Mouse (Mus musculus) forebrain, embryonic 14.5 days (tissue): ENCODE results near the gene Rps6ka6. TPM values are rescaled to one million over a fixed set of nuclear protein-coding genes. Genes with fewer than 3 reads are reported as not detected.
A peak's percentile ranks its signal among the peaks of the same experiment; 100 is the strongest.

Experiments
- ATAC-seq: fragments of 200-750 bp; cut with Nextera tagmentation; 2 replicates; pipeline ENCODE4 v1.8.0; 2017; ENCODE audit warnings: mild to moderate bottlenecking, moderate library complexity
- DNase-seq: peaks from one replicate; pipeline ENCODE4 v3.0.0-alpha.2; 2015; ENCODE audit warnings: low spot score
- H3K27ac ChIP-seq: fragments of 300-500 bp; sonication (generic); 2 replicates; pipeline ENCODE4 v1.5.1; 2014; ENCODE audit warnings: low read depth, mild to moderate bottlenecking, control low read depth, low read length, moderate library complexity
- H3K27me3 ChIP-seq: fragments of 300-500 bp; sonication (generic); replicated peaks from 2 replicates; pipeline ENCODE4 v1.6.1; 2014; ENCODE audit warnings: low read length, control low read depth, mixed read lengths; ENCODE audit not compliant: control insufficient read depth, insufficient read depth
- H3K36me3 ChIP-seq: fragments of 300-500 bp; sonication (generic); 2 replicates; pipeline ENCODE4 v1.6.1; 2014; ENCODE audit warnings: low read length, control low read depth; ENCODE audit not compliant: control insufficient read depth, insufficient read depth
- H3K4me1 ChIP-seq: fragments of 300-500 bp; sonication (generic); 2 replicates; pipeline ENCODE4 v1.6.1; 2014; ENCODE audit warnings: antibody characterized with exemption, low read length, control low read depth; ENCODE audit not compliant: control insufficient read depth, insufficient read depth
- H3K4me2 ChIP-seq: fragments of 300-500 bp; sonication (generic); 2 replicates; pipeline ENCODE4 v1.6.1; 2014; ENCODE audit warnings: mild to moderate bottlenecking, control low read depth, low read length
- H3K4me3 ChIP-seq: fragments of 300-500 bp; sonication (generic); 2 replicates; pipeline ENCODE4 v1.5.1; 2014; ENCODE audit warnings: low read depth, low read length, control low read depth
- H3K9ac ChIP-seq: fragments of 300-500 bp; sonication (generic); 2 replicates; pipeline ENCODE4 v1.6.1; 2014; ENCODE audit warnings: mild to moderate bottlenecking, low read length, control low read depth, moderate library complexity
- H3K9me3 ChIP-seq: fragments of 300-500 bp; sonication (generic); replicated peaks from 2 replicates; pipeline ENCODE4 v1.6.1; 2016; ENCODE audit warnings: low read length, control low read depth, mixed read lengths; ENCODE audit not compliant: control insufficient read depth
- WGBS: fragments of 180-500 bp; shearing (Covaris S2); extraction: QIAGEN DNeasy Blood & Tissue Kit; methylation state at CpG from one replicate; pipeline ENCODE4 v1.1.7; 2014; 5-methylcytosine and 5-hydroxymethylcytosine counted together
- polyA plus RNA-seq: library from polyadenylated mRNA; unstranded; fragments of >200 nt; fragmentation: Nextera tagmentation; extraction: Ambion mirVana; gene quantifications from 2 replicates; pipeline ENCODE4 v1.2.1, GENCODE M21; 2014

Gene Rps6ka6
- 40.4 and 41.7 TPM in 2 replicates for polyA plus RNA-seq

- no peak within 1 kb of the TSS for H3K4me2 ChIP-seq
- H3K9ac ChIP-seq = no peak within 1 kb of the TSS
- H3K9me3 ChIP-seq = no peaks in the 10 kb centered on the region
- ATAC-seq = no peak
- H3K4me1 ChIP-seq = no peaks in the 10 kb centered on the region
- H3K27ac ChIP-seq = no peak within 1 kb of the TSS
- no peak for DNase-seq
- H3K27me3 ChIP-seq = no peaks in the 10 kb centered on the region
- H3K4me3 ChIP-seq = no peak within 1 kb of the TSS
- no peaks in the 10 kb centered on the region for H3K36me3 ChIP-seq
- 81% methylated on average over 10 of the region's 10 CpGs for WGBS
Observed at GRCm38 (mm10) chrX:111537859-111538258, at the start of gene Rps6ka6. Rps6ka6 (minus strand) TSS chrX:111537959.

DNA sequence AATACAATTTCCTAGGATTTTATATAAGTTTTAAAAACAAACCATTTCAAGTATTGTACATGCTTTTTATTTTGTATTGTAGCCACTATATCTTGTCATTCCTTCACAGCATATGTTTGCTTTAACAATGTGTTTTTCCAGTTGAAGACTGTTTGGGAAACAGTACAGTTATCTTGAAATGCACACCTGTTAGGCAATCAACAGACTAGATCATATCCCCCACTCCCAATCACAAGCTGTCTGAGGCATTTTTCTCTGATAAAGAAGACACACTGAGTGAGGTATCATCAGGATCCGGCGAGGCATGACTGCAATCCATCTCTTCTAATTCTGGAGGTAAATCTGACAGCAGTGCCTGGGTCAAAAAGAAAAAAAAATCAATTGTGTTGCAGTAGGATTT lies 39.3 kb upstream of the Rps6ka6 start:
- H3K27ac ChIP-seq = no peak overlapping the region
- ATAC-seq (no peak), DNase-seq (no peak)
- WGBS = 81% methylated on average over 2 of the region's 2 CpGs
- H3K36me3 ChIP-seq = no peaks in the 10 kb centered on the region
- H3K4me3 ChIP-seq = no peak overlapping the region
- H3K9me3 ChIP-seq = no peaks in the 10 kb centered on the region
- no peak overlapping the region for H3K9ac ChIP-seq
- no peak overlapping the region for H3K4me2 ChIP-seq
- no peaks in the 10 kb centered on the region for H3K4me1 ChIP-seq
- H3K27me3 ChIP-seq = no peaks in the 10 kb centered on the region

- Histone ChIP-seq H3K27ac (no peak overlapping the region), H3K9me3 (no peaks in the 10 kb centered on the region), H3K4me2 (no peak overlapping the region), H3K9ac (no peak overlapping the region), H3K27me3 (no peaks in the 10 kb centered on the region), H3K36me3 (no peaks in the 10 kb centered on the region), H3K4me1 (no peaks in the 10 kb centered on the region), H3K4me3 (no peak overlapping the region)
- WGBS = 56% methylated on average over 1 of the region's 1 CpGs
- DNase-seq (peak; percentile 31), ATAC-seq (peak; percentile 44; the same call in 1 of the 2 replicates)
Observed at GRCm38 (mm10) chrX:111518206-111518605, 19.6 kb downstream of the Rps6ka6 start.

GRCm38 (mm10) chrX:111463565-111464093 lies 74.1 kb downstream of the Rps6ka6 start:
- H3K27me3 ChIP-seq = no peaks in the 10 kb centered on the region
- 43% methylated on average over 12 of the region's 12 CpGs for WGBS
- DNase-seq (no peak), ATAC-seq (peak; percentile 22; the same call in 1 of the 2 replicates)
- peak overlapping the region; percentile 54 for H3K4me3 ChIP-seq
- H3K9ac ChIP-seq = peak overlapping the region; percentile 70
- no peaks in the 10 kb centered on the region for H3K9me3 ChIP-seq
- H3K4me1 ChIP-seq = no peaks in the 10 kb centered on the region
- H3K4me2 ChIP-seq = peak overlapping the region; percentile 40
- H3K36me3 ChIP-seq = no peaks in the 10 kb centered on the region
- peak overlapping the region; percentile 75; the same call in 1 of the 2 replicates for H3K27ac ChIP-seq

GRCm38 (mm10) chrX:111462833-111463564 lies 74.8 kb downstream of the Rps6ka6 start:
- ATAC-seq = peak; percentile 95

GRCm38 (mm10) chrX:111462495-111462832 lies 75.3 kb downstream of the Rps6ka6 start:
- H3K9ac ChIP-seq = peak overlapping the region; percentile 70
- no peaks in the 10 kb centered on the region for H3K27me3 ChIP-seq
- H3K4me3 ChIP-seq = peak overlapping the region; percentile 54
- no peaks in the 10 kb centered on the region for H3K4me1 ChIP-seq
- H3K4me2 ChIP-seq = peak overlapping the region; percentile 48
- no peaks in the 10 kb centered on the region for H3K9me3 ChIP-seq
- DNase-seq (peak; percentile 39), ATAC-seq (no peak; the same call in 1 of the 2 replicates)
- WGBS = 35% methylated on average over 21 of the region's 21 CpGs
- peak overlapping the region; percentile 75 for H3K27ac ChIP-seq
- no peaks in the 10 kb centered on the region for H3K36me3 ChIP-seq

More at GRCm38 (mm10) chrX:111462833-111463564, 74.8 kb downstream of the Rps6ka6 start:
- H3K9ac ChIP-seq = peak overlapping the region; percentile 70
- DNase-seq = peak; percentile 88
- H3K27ac ChIP-seq = peak overlapping the region; percentile 75
- H3K4me2 ChIP-seq = peak overlapping the region; percentile 48
- no peaks in the 10 kb centered on the region for H3K36me3 ChIP-seq
- peak overlapping the region; percentile 54 for H3K4me3 ChIP-seq
- H3K4me1 ChIP-seq = no peaks in the 10 kb centered on the region
- no peaks in the 10 kb centered on the region for H3K9me3 ChIP-seq
- H3K27me3 ChIP-seq = no peaks in the 10 kb centered on the region
- 25% methylated on average over 34 of the region's 72 CpGs for WGBS

- Histone ChIP-seq H3K36me3 (no peaks in the 10 kb centered on the region), H3K9ac (peak overlapping the region; percentile 70), H3K4me2 (peak overlapping the region; percentile 48), H3K9me3 (no peaks in the 10 kb centered on the region), H3K4me3 (peak overlapping the region; percentile 54), H3K27me3 (no peaks in the 10 kb centered on the region), H3K27ac (peak overlapping the region; percentile 75; the same call in 1 of the 2 replicates), H3K4me1 (no peaks in the 10 kb centered on the region)
- DNase-seq (no peak), ATAC-seq (no peak)
- 23% methylated on average over 8 of the region's 8 CpGs for WGBS
Observed at GRCm38 (mm10) chrX:111462092-111462491, 75.7 kb downstream of the Rps6ka6 start.

- Histone ChIP-seq H3K9ac (no peak overlapping the region), H3K4me1 (no peaks in the 10 kb centered on the region), H3K9me3 (no peaks in the 10 kb centered on the region), H3K27ac (no peak overlapping the region), H3K4me2 (no peak overlapping the region), H3K27me3 (no peaks in the 10 kb centered on the region), H3K4me3 (no peak overlapping the region), H3K36me3 (no peaks in the 10 kb centered on the region)
- ATAC-seq (no peak), DNase-seq (no peak)
Observed at GRCm38 (mm10) chrX:111460166-111460565, 77.6 kb downstream of the Rps6ka6 start.

GRCm38 (mm10) chrX:111436571-111436970 lies 101.2 kb downstream of the Rps6ka6 start:
- Histone ChIP-seq H3K4me2 (no peak overlapping the region), H3K9ac (no peak overlapping the region), H3K4me1 (no peaks in the 10 kb centered on the region), H3K27ac (no peak overlapping the region), H3K27me3 (no peaks in the 10 kb centered on the region), H3K36me3 (no peaks in the 10 kb centered on the region), H3K9me3 (no peaks in the 10 kb centered on the region), H3K4me3 (no peak overlapping the region)
- no peak for ATAC-seq
- no peak for DNase-seq
